Mouse (Mus musculus): ENCODE results near the gene Sun2. TPM values are rescaled to one million over a fixed set of nuclear protein-coding genes. Genes with fewer than 3 reads are reported as not detected.

Gene Sun2
- total and polyA plus RNA-seq, 2 experiments: 33.4 to 33.9 TPM

DNA sequence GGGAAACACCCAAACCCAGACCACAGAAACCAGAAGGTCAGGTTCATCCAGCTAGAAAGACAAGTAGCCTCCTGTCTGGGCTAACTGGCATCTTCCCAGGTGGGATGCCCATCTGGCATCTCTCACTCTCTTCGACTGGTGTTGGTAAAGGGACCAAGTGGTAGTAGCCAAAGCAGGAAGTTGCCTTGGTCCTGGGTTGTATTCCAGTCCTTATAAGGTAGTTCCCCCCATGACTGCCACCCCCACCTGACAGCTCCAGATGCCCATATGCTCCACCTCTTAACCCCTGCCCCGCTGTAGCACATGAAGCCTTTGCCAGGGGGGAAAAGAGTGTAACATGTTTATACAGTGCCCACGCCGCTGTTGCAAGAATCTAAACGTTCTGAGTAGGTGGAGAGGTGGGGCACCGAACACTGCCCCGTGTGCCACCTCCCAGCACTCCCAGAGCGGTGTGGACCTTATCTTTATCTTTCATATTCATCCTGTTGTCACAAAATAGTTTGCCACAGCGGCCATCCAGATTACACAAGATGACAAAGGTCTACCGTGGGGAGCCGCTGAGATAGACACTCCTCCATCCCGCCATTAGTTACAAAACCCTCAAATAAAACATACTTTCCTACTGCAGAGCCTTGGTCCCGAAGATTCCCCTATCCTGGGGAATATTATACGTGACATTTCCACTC lies 1.0 kb downstream of the Sun2 start:
- Histone ChIP-seq H3K79me2 (ENCODE audit: control insufficient read depth, insufficient read depth, low read length) (peaks cover 4% of the 10 kb centered on the region; the same call in 1 of the 2 replicates), H3K27ac (replicated peaks; ENCODE audit: insufficient read depth, low read depth, low read length) (peak overlapping the region; percentile 99), H3K4me1 (ENCODE audit: control insufficient read depth, insufficient read depth, low read length) (peaks cover 8% of the 10 kb centered on the region), H3K36me3 (ENCODE audit: control insufficient read depth, insufficient read depth, low read length) (peaks cover 9% of the 10 kb centered on the region; the same call in 1 of the 2 replicates), H3K9ac (ENCODE audit: low read depth, low read length) (peak overlapping the region; percentile 99), H3K4me3 (ENCODE audit: insufficient read depth, low read depth, low read length) (peak overlapping the region; percentile 70), H3K27me3 (ENCODE audit: control insufficient read depth, insufficient read depth, low read length) (no peaks in the 10 kb centered on the region)
- DNase-seq (ENCODE audit: extremely low read depth, low read depth, low spot score): peak; percentile 84
- TF ChIP-seq POLR2A (IDR thresholded peaks at IDR 0.05; ENCODE audit: extremely low read depth, insufficient read depth, low read length) (no peak), CTCF (IDR thresholded peaks at IDR 0.05; ENCODE audit: low read depth, low read length) (no peak)
- WGBS: 1% methylated on average over 14 of the region's 14 CpGs

DNA sequence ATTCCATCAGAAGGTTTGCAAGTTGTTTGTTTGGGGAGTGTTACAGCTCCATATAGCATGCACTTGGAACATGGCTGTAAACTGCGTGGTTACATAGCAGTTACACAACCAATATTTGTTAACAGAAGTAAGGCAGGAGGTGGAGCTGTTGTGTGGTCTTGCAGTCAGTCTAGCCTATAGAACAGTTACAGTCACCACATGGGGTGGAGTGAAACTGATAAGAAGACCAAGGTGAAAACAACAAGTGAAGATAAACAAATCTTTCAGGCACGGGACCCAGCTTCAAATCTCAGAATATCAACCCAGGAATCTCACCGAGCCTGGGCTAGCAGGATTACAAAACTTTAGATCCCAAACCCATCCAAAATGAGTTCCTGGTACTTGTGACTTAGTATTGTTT lies 1.6 kb downstream of the Sun2 start:
- no peak for TF ChIP-seq CTCF (IDR thresholded peaks at IDR 0.05; ENCODE audit: low read depth, low read length)
- no peak for TF ChIP-seq POLR2A (IDR thresholded peaks at IDR 0.05; ENCODE audit: extremely low read depth, insufficient read depth, low read length)
- Histone ChIP-seq H3K27me3 (ENCODE audit: control insufficient read depth, insufficient read depth, low read length) (no peaks in the 10 kb centered on the region), H3K4me3 (ENCODE audit: insufficient read depth, low read depth, low read length) (peak overlapping the region; percentile 70; the same call in 1 of the 2 replicates), H3K4me1 (ENCODE audit: control insufficient read depth, insufficient read depth, low read length) (peaks cover 8% of the 10 kb centered on the region), H3K27ac (replicated peaks; ENCODE audit: insufficient read depth, low read depth, low read length) (peak overlapping the region; percentile 99), H3K79me2 (ENCODE audit: control insufficient read depth, insufficient read depth, low read length) (peaks cover 4% of the 10 kb centered on the region; the same call in 1 of the 2 replicates), H3K36me3 (ENCODE audit: control insufficient read depth, insufficient read depth, low read length) (peaks cover 9% of the 10 kb centered on the region; the same call in 1 of the 2 replicates), H3K9ac (ENCODE audit: low read depth, low read length) (peak overlapping the region; percentile 99; the same call in 1 of the 2 replicates)
- 31% methylated on average over 3 of the region's 3 CpGs for WGBS
- peak; percentile 31 for DNase-seq (ENCODE audit: extremely low read depth, low read depth, low spot score)

DNA sequence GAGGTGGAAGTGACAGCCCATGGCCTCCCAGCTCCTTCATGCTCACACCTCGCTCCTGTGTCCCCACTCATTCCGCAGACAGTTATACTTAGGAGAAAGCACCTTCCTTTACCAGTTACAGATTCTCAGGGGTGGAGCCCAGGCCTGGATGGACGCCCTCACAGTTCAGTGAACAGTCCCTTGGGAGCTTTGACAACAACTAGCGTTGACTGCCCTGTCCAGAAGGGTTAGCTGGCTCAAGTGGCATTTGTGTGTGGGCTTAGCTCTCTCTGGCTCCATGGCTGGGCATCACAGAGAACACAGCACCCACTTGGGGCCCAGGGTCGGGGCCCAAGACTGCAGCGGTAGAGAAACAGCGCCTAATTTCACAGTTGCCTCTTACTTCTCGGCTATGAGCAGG lies 8.0 kb downstream of the Sun2 start:
- Histone ChIP-seq H3K79me2 (ENCODE audit: control insufficient read depth, insufficient read depth, low read length) (no peaks in the 10 kb centered on the region; the same call in 1 of the 2 replicates), H3K27me3 (ENCODE audit: control insufficient read depth, insufficient read depth, low read length) (no peaks in the 10 kb centered on the region), H3K4me3 (ENCODE audit: insufficient read depth, low read depth, low read length) (no peak overlapping the region), H3K4me1 (ENCODE audit: control insufficient read depth, insufficient read depth, low read length) (peaks cover 33% of the 10 kb centered on the region), H3K27ac (replicated peaks; ENCODE audit: insufficient read depth, low read depth, low read length) (peak overlapping the region; percentile 79), H3K9ac (ENCODE audit: low read depth, low read length) (no peak overlapping the region), H3K36me3 (ENCODE audit: control insufficient read depth, insufficient read depth, low read length) (peaks cover 31% of the 10 kb centered on the region)
- DNase-seq (ENCODE audit: extremely low read depth, low read depth, low spot score): peak; percentile 79
- 64% methylated on average over 8 of the region's 8 CpGs for WGBS
- TF ChIP-seq POLR2A (IDR thresholded peaks at IDR 0.05; ENCODE audit: extremely low read depth, insufficient read depth, low read length): no peak
- no peak for TF ChIP-seq CTCF (IDR thresholded peaks at IDR 0.05; ENCODE audit: low read depth, low read length)

DNA sequence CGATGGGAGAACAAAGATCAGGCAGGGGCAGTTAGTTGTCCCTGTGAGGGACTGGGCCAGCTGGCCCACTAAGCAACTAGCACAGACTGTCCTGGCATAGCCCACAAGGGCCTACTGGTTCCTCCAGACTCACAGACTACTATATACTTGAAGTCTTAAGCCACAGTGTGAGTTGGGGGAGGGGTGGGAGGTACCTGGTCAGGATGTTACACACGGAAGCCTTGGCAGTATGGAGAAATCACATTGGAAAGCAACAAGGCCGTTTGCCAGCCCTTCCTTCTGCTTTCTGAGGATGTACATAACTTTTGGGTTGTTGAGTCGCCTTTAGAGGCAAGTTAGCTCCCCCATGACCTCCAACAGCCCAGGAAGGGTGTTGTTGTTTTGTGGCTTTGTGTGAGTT lies 8.7 kb downstream of the Sun2 start:
- H3K4me3 ChIP-seq (ENCODE audit: insufficient read depth, low read depth, low read length): no peak overlapping the region
- DNase-seq (ENCODE audit: extremely low read depth, low read depth, low spot score): peak; percentile 62
- TF ChIP-seq POLR2A (IDR thresholded peaks at IDR 0.05; ENCODE audit: extremely low read depth, insufficient read depth, low read length): no peak
- no peak for TF ChIP-seq CTCF (IDR thresholded peaks at IDR 0.05; ENCODE audit: low read depth, low read length)
- peaks cover 32% of the 10 kb centered on the region for H3K36me3 ChIP-seq (ENCODE audit: control insufficient read depth, insufficient read depth, low read length)
- 44% methylated on average over 4 of the region's 4 CpGs for WGBS
- H3K27me3 ChIP-seq (ENCODE audit: control insufficient read depth, insufficient read depth, low read length): no peaks in the 10 kb centered on the region
- no peaks in the 10 kb centered on the region; the same call in 1 of the 2 replicates for H3K79me2 ChIP-seq (ENCODE audit: control insufficient read depth, insufficient read depth, low read length)
- H3K9ac ChIP-seq (ENCODE audit: low read depth, low read length): no peak overlapping the region
- peak overlapping the region; percentile 79 for H3K27ac ChIP-seq (replicated peaks; ENCODE audit: insufficient read depth, low read depth, low read length)
- peaks cover 37% of the 10 kb centered on the region for H3K4me1 ChIP-seq (ENCODE audit: control insufficient read depth, insufficient read depth, low read length)

DNA sequence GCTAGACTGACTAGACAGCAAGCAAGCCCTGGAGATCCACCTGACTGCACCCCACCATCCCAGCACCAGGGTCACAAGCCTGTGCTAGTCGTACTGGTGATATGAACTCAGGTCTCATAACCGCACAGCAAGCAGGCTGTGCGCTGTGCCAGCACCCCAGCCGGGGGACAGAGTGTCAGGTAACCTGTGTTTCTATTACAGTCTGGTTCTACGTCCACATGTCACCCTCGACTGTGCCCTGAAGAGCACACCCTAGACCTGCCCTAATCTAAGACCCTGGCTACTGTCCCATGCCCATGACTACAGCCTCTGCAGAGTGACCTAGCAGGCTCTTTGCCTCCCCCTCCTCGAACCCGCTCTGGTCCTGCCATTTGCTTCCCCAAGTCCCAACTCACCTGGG lies 9.1 kb downstream of the Sun2 start:
- Histone ChIP-seq H3K36me3 (ENCODE audit: control insufficient read depth, insufficient read depth, low read length) (peaks cover 31% of the 10 kb centered on the region), H3K27me3 (ENCODE audit: control insufficient read depth, insufficient read depth, low read length) (no peaks in the 10 kb centered on the region), H3K9ac (ENCODE audit: low read depth, low read length) (no peak overlapping the region), H3K4me1 (ENCODE audit: control insufficient read depth, insufficient read depth, low read length) (peaks cover 38% of the 10 kb centered on the region), H3K4me3 (ENCODE audit: insufficient read depth, low read depth, low read length) (no peak overlapping the region), H3K27ac (replicated peaks; ENCODE audit: insufficient read depth, low read depth, low read length) (peak overlapping the region; percentile 79), H3K79me2 (ENCODE audit: control insufficient read depth, insufficient read depth, low read length) (no peaks in the 10 kb centered on the region; the same call in 1 of the 2 replicates)
- no peak for TF ChIP-seq CTCF (IDR thresholded peaks at IDR 0.05; ENCODE audit: low read depth, low read length)
- no peak for TF ChIP-seq POLR2A (IDR thresholded peaks at IDR 0.05; ENCODE audit: extremely low read depth, insufficient read depth, low read length)
- WGBS: 91% methylated on average over 8 of the region's 8 CpGs
- no peak for DNase-seq (ENCODE audit: extremely low read depth, low read depth, low spot score)

DNA sequence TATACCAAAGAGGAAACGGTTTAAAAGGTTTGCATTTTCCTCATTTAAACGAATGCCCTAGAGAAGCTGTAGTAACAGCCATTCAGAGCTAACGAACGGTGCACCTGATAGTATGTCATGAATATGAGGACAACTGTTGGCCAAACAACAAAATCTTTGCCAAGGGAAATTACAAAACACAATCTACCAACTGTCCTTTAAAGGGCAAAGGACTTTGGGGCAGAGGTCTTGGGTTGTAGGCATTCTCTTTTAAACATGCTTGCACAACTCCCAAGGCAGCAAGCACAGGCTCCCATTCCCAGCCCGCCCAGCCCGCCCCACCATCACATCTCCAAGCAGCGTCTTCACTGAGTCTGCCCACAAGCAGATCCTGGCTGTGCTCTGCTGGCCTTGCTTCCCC lies 10.8 kb downstream of the Sun2 start:
- H3K4me3 ChIP-seq (ENCODE audit: insufficient read depth, low read depth, low read length): no peak overlapping the region
- peaks cover 37% of the 10 kb centered on the region for H3K36me3 ChIP-seq (ENCODE audit: control insufficient read depth, insufficient read depth, low read length)
- H3K27me3 ChIP-seq (ENCODE audit: control insufficient read depth, insufficient read depth, low read length): no peaks in the 10 kb centered on the region
- H3K27ac ChIP-seq (replicated peaks; ENCODE audit: insufficient read depth, low read depth, low read length): peak overlapping the region; percentile 93
- no peak overlapping the region for H3K9ac ChIP-seq (ENCODE audit: low read depth, low read length)
- no peak for TF ChIP-seq CTCF (IDR thresholded peaks at IDR 0.05; ENCODE audit: low read depth, low read length)
- TF ChIP-seq POLR2A (IDR thresholded peaks at IDR 0.05; ENCODE audit: extremely low read depth, insufficient read depth, low read length): no peak
- DNase-seq (ENCODE audit: extremely low read depth, low read depth, low spot score): peak; percentile 99
- H3K4me1 ChIP-seq (ENCODE audit: control insufficient read depth, insufficient read depth, low read length): peaks cover 38% of the 10 kb centered on the region
- no peaks in the 10 kb centered on the region; the same call in 1 of the 2 replicates for H3K79me2 ChIP-seq (ENCODE audit: control insufficient read depth, insufficient read depth, low read length)
- WGBS: 34% methylated on average over 7 of the region's 7 CpGs

Data from liver, adult 2 months (tissue).